Mouse (Mus musculus): ENCODE data around the gene Gpr61. TPM values are rescaled to one million over a fixed set of nuclear protein-coding genes. Genes with fewer than 3 reads are reported as not detected.

Gene Gpr61
- total RNA-seq, 1 experiment from 2014 or later, result 0.23 TPM

GRCm38 (mm10) chr3:108180514-108180913 lies 25.8 kb upstream of the Gpr61 start:
- ATAC-seq (ENCODE audit: extremely low read depth, insufficient number of reproducible peaks, low FRiP score, poor library complexity, severe bottlenecking), result no peak

GRCm38 (mm10) chr3:108178756-108179715 lies 24.4 kb upstream of the Gpr61 start:
- ATAC-seq (ENCODE audit: extremely low read depth, insufficient number of reproducible peaks, low FRiP score, poor library complexity, severe bottlenecking), result no peak

GRCm38 (mm10) chr3:108174672-108175531 lies 20.2 kb upstream of the Gpr61 start:
- ATAC-seq (ENCODE audit: extremely low read depth, insufficient number of reproducible peaks, low FRiP score, poor library complexity, severe bottlenecking), result no peak

- no peak for ATAC-seq (ENCODE audit: extremely low read depth, insufficient number of reproducible peaks, low FRiP score, poor library complexity, severe bottlenecking)
Measured at GRCm38 (mm10) chr3:108169199-108169598, 14.5 kb upstream of the Gpr61 start.

- no peak for ATAC-seq (ENCODE audit: extremely low read depth, insufficient number of reproducible peaks, low FRiP score, poor library complexity, severe bottlenecking)
Measured at GRCm38 (mm10) chr3:108167499-108167898, 12.8 kb upstream of the Gpr61 start.

- no peak for ATAC-seq (ENCODE audit: extremely low read depth, insufficient number of reproducible peaks, low FRiP score, poor library complexity, severe bottlenecking)
Measured at GRCm38 (mm10) chr3:108166486-108167211, 12.0 kb upstream of the Gpr61 start.

- no peak for ATAC-seq (ENCODE audit: extremely low read depth, insufficient number of reproducible peaks, low FRiP score, poor library complexity, severe bottlenecking)
Measured at GRCm38 (mm10) chr3:108165532-108166315, 11.0 kb upstream of the Gpr61 start.

GRCm38 (mm10) chr3:108164807-108165206 lies 10.1 kb upstream of the Gpr61 start:
- peak; percentile 91 for ATAC-seq (ENCODE audit: extremely low read depth, insufficient number of reproducible peaks, low FRiP score, poor library complexity, severe bottlenecking)

- ATAC-seq (ENCODE audit: extremely low read depth, insufficient number of reproducible peaks, low FRiP score, poor library complexity, severe bottlenecking), result no peak
Measured at GRCm38 (mm10) chr3:108164091-108164490, 9.4 kb upstream of the Gpr61 start.

- no peak for ATAC-seq (ENCODE audit: extremely low read depth, insufficient number of reproducible peaks, low FRiP score, poor library complexity, severe bottlenecking)
Measured at GRCm38 (mm10) chr3:108158383-108159037, 3.8 kb upstream of the Gpr61 start.

GRCm38 (mm10) chr3:108152290-108152689 lies 2.4 kb downstream of the Gpr61 start:
- no peak for ATAC-seq (ENCODE audit: extremely low read depth, insufficient number of reproducible peaks, low FRiP score, poor library complexity, severe bottlenecking)

- ATAC-seq (ENCODE audit: extremely low read depth, insufficient number of reproducible peaks, low FRiP score, poor library complexity, severe bottlenecking), result peak; percentile 76
Measured at GRCm38 (mm10) chr3:108147386-108148235, 7.1 kb downstream of the Gpr61 start.

GRCm38 (mm10) chr3:108146671-108147070 lies 8.0 kb downstream of the Gpr61 start:
- ATAC-seq (ENCODE audit: extremely low read depth, insufficient number of reproducible peaks, low FRiP score, poor library complexity, severe bottlenecking), result no peak

- peak; percentile 97 for ATAC-seq (ENCODE audit: extremely low read depth, insufficient number of reproducible peaks, low FRiP score, poor library complexity, severe bottlenecking)
Measured at GRCm38 (mm10) chr3:108145534-108146445, 8.9 kb downstream of the Gpr61 start, which contains the start of gene Gnai3. Gene Gnai3 (minus strand): TSS chr3:108146146.

- ATAC-seq (ENCODE audit: extremely low read depth, insufficient number of reproducible peaks, low FRiP score, poor library complexity, severe bottlenecking), result no peak
Measured at GRCm38 (mm10) chr3:108140786-108141185, 13.9 kb downstream of the Gpr61 start.

GRCm38 (mm10) chr3:108139113-108139512 lies 15.6 kb downstream of the Gpr61 start:
- no peak for ATAC-seq (ENCODE audit: extremely low read depth, insufficient number of reproducible peaks, low FRiP score, poor library complexity, severe bottlenecking)
